Mouse (Mus musculus): Measurements from ENCODE around the gene Ap3d1.

DNA sequence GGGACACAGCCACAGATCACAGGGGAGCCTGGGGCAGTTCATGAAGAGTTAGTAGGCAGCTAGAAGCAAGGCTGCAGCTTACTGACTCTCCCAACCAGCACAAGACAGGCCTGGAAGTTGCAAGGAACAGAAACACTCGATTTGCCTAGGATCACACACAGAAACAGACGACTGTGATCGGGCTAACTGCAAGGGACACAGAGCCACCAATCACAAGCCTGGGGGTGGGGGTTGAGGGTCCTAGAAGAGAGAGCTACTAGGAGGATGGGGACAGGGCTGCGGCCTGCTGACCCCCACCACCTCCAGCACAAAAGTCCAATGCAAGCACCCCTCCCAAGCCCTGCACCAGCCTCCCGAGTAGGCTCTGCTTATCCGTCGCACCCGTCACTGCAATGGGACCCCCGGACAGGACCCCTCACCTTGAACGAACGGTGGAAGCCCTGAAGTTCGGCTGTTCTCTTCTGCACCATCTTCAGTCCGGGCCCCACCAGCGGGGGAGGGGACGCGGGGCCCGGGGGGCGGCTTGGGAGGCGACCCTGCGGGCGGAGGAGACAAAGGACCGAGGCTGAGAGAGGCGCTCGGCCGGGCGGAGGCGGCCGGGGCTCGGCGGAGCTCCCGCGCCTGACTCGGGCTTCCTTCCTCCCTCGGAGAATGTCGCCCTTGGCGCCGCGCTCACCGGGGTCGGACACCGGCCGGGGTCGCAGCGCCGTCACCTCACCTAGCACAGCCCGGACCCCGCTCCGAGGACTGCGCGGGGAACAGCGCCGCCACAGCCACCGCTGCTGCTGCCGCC is 66.5 kb downstream of the Ap3d1 start:
- TF ChIP-seq TCF12 (IDR thresholded peaks at IDR 0.05; ENCODE audit: insufficient read depth, poor library complexity, severe bottlenecking) (no peak), POLR2A (IDR thresholded peaks at IDR 0.05; ENCODE audit: insufficient read length, low read depth) (no peak), USF1 (IDR thresholded peaks at IDR 0.05; ENCODE audit: low read depth) (no peak), CEBPB (IDR thresholded peaks at IDR 0.05; ENCODE audit: insufficient read depth, poor library complexity, severe bottlenecking) (no peak), MYOG (IDR thresholded peaks at IDR 0.05; ENCODE audit: control insufficient read depth in 1 of 3, insufficient read depth in 1 of 3, insufficient read length in 2 of 3, low read depth in 2 of 3) (no peak), MAX (IDR thresholded peaks at IDR 0.05; ENCODE audit: low read depth) (no peak)

Measured in myocyte (in vitro differentiated cells).